Mouse (Mus musculus): Measurements from ENCODE around the gene St6galnac3.

GRCm38 (mm10) chr3:153637336-153637735, 87.6 kb downstream of the St6galnac3 start:
- no peak for TF ChIP-seq CTCF (IDR thresholded peaks at IDR 0.05)
- TF ChIP-seq EP300 (IDR thresholded peaks at IDR 0.05; ENCODE audit: insufficient read depth, low read depth, low read length) = no peak
- no peak for TF ChIP-seq POLR2A (IDR thresholded peaks at IDR 0.05; ENCODE audit: insufficient read depth, low read depth, low read length)
